Mouse (Mus musculus): ENCODE data around the gene Spon1. TPM values are rescaled to one million over a fixed set of nuclear protein-coding genes. Genes with fewer than 3 reads are reported as not detected.

Gene Spon1
- polyA plus RNA-seq, 2 experiments = 9.0 to 13.8 TPM

GRCm38 (mm10) chr7:113962078-113962477 is 196.3 kb downstream of the Spon1 start:
- no peak overlapping the region for H3K9ac ChIP-seq (ENCODE audit: low read depth, low read length, severe bottlenecking)
- no peak overlapping the region for H3K27ac ChIP-seq (replicated peaks; ENCODE audit: low read depth, low read length)
- H3K4me1 ChIP-seq (ENCODE audit: control insufficient read depth, insufficient read depth, low read length) = no peaks in the 10 kb centered on the region
- WGBS = 86% methylated on average over 4 of the region's 4 CpGs
- no peaks in the 10 kb centered on the region for H3K27me3 ChIP-seq (ENCODE audit: control insufficient read depth, insufficient read depth, low read length)
- H3K36me3 ChIP-seq (ENCODE audit: control insufficient read depth, insufficient read depth, low read length) = no peaks in the 10 kb centered on the region
- H3K4me2 ChIP-seq (replicated peaks; ENCODE audit: low read depth, low read length, severe bottlenecking) = no peak overlapping the region
- no peaks in the 10 kb centered on the region for H3K9me3 ChIP-seq (ENCODE audit: control insufficient read depth, low read length)
- DNase-seq (ENCODE audit: low spot score) = no peak
- no peak for ATAC-seq (ENCODE audit: low FRiP score, low read depth)
- no peak for TF ChIP-seq POLR2A (IDR thresholded peaks at IDR 0.05; ENCODE audit: borderline replicate concordance, extremely low read depth, insufficient read depth, insufficient read length)
- H3K4me3 ChIP-seq (replicated peaks; ENCODE audit: low read length) = no peak overlapping the region

GRCm38 (mm10) chr7:113963766-113964165 is 198.0 kb downstream of the Spon1 start:
- no peak overlapping the region for H3K9ac ChIP-seq (ENCODE audit: low read depth, low read length, severe bottlenecking)
- no peaks in the 10 kb centered on the region for H3K36me3 ChIP-seq (ENCODE audit: control insufficient read depth, insufficient read depth, low read length)
- H3K4me2 ChIP-seq (replicated peaks; ENCODE audit: low read depth, low read length, severe bottlenecking) = no peak overlapping the region
- H3K4me1 ChIP-seq (ENCODE audit: control insufficient read depth, insufficient read depth, low read length) = no peaks in the 10 kb centered on the region
- 23% methylated on average over 4 of the region's 4 CpGs for WGBS
- DNase-seq (ENCODE audit: low spot score) (no peak), ATAC-seq (ENCODE audit: low FRiP score, low read depth) (no peak)
- no peak overlapping the region for H3K27ac ChIP-seq (replicated peaks; ENCODE audit: low read depth, low read length)
- H3K4me3 ChIP-seq (replicated peaks; ENCODE audit: low read length) = no peak overlapping the region
- TF ChIP-seq POLR2A (IDR thresholded peaks at IDR 0.05; ENCODE audit: borderline replicate concordance, extremely low read depth, insufficient read depth, insufficient read length) = no peak
- H3K9me3 ChIP-seq (ENCODE audit: control insufficient read depth, low read length) = no peaks in the 10 kb centered on the region
- H3K27me3 ChIP-seq (ENCODE audit: control insufficient read depth, insufficient read depth, low read length) = no peaks in the 10 kb centered on the region

- TF ChIP-seq POLR2A (IDR thresholded peaks at IDR 0.05; ENCODE audit: borderline replicate concordance, extremely low read depth, insufficient read depth, insufficient read length) = no peak
- no peaks in the 10 kb centered on the region for H3K27me3 ChIP-seq (ENCODE audit: control insufficient read depth, insufficient read depth, low read length)
- no peaks in the 10 kb centered on the region for H3K36me3 ChIP-seq (ENCODE audit: control insufficient read depth, insufficient read depth, low read length)
- H3K27ac ChIP-seq (replicated peaks; ENCODE audit: low read depth, low read length) = no peak overlapping the region
- DNase-seq (ENCODE audit: low spot score) (no peak), ATAC-seq (ENCODE audit: low FRiP score, low read depth) (no peak)
- H3K4me3 ChIP-seq (replicated peaks; ENCODE audit: low read length) = no peak overlapping the region
- H3K9me3 ChIP-seq (ENCODE audit: control insufficient read depth, low read length) = no peaks in the 10 kb centered on the region
- H3K9ac ChIP-seq (ENCODE audit: low read depth, low read length, severe bottlenecking) = no peak overlapping the region
- H3K4me1 ChIP-seq (ENCODE audit: control insufficient read depth, insufficient read depth, low read length) = no peaks in the 10 kb centered on the region
- 86% methylated on average over 8 of the region's 8 CpGs for WGBS
- no peak overlapping the region for H3K4me2 ChIP-seq (replicated peaks; ENCODE audit: low read depth, low read length, severe bottlenecking)
Measured at GRCm38 (mm10) chr7:113965625-113966024, 199.8 kb downstream of the Spon1 start.

GRCm38 (mm10) chr7:113969182-113969581 is 203.4 kb downstream of the Spon1 start:
- Histone ChIP-seq H3K36me3 (ENCODE audit: control insufficient read depth, insufficient read depth, low read length) (no peaks in the 10 kb centered on the region), H3K27me3 (ENCODE audit: control insufficient read depth, insufficient read depth, low read length) (no peaks in the 10 kb centered on the region), H3K4me1 (ENCODE audit: control insufficient read depth, insufficient read depth, low read length) (no peaks in the 10 kb centered on the region), H3K27ac (replicated peaks; ENCODE audit: low read depth, low read length) (no peak overlapping the region), H3K4me2 (replicated peaks; ENCODE audit: low read depth, low read length, severe bottlenecking) (no peak overlapping the region), H3K4me3 (replicated peaks; ENCODE audit: low read length) (no peak overlapping the region), H3K9ac (ENCODE audit: low read depth, low read length, severe bottlenecking) (no peak overlapping the region), H3K9me3 (ENCODE audit: control insufficient read depth, low read length) (no peaks in the 10 kb centered on the region; the same call in 1 of the 2 replicates)
- ATAC-seq (ENCODE audit: low FRiP score, low read depth) (no peak), DNase-seq (ENCODE audit: low spot score) (no peak)
- TF ChIP-seq POLR2A (IDR thresholded peaks at IDR 0.05; ENCODE audit: borderline replicate concordance, extremely low read depth, insufficient read depth, insufficient read length) = no peak

GRCm38 (mm10) chr7:113972536-113972935 is 206.7 kb downstream of the Spon1 start:
- DNase-seq (ENCODE audit: low spot score) (no peak), ATAC-seq (ENCODE audit: low FRiP score, low read depth) (no peak)
- TF ChIP-seq POLR2A (IDR thresholded peaks at IDR 0.05; ENCODE audit: borderline replicate concordance, extremely low read depth, insufficient read depth, insufficient read length) = no peak
- 95% methylated on average over 4 of the region's 4 CpGs for WGBS
- no peaks in the 10 kb centered on the region for H3K36me3 ChIP-seq (ENCODE audit: control insufficient read depth, insufficient read depth, low read length)
- no peak overlapping the region for H3K4me2 ChIP-seq (replicated peaks; ENCODE audit: low read depth, low read length, severe bottlenecking)
- H3K27me3 ChIP-seq (ENCODE audit: control insufficient read depth, insufficient read depth, low read length) = no peaks in the 10 kb centered on the region
- H3K27ac ChIP-seq (replicated peaks; ENCODE audit: low read depth, low read length) = no peak overlapping the region
- no peaks in the 10 kb centered on the region; the same call in 1 of the 2 replicates for H3K9me3 ChIP-seq (ENCODE audit: control insufficient read depth, low read length)
- no peak overlapping the region for H3K4me3 ChIP-seq (replicated peaks; ENCODE audit: low read length)
- H3K4me1 ChIP-seq (ENCODE audit: control insufficient read depth, insufficient read depth, low read length) = no peaks in the 10 kb centered on the region
- no peak overlapping the region for H3K9ac ChIP-seq (ENCODE audit: low read depth, low read length, severe bottlenecking)

Measured in limb, embryonic 14.5 days (tissue).